Mouse (Mus musculus): ENCODE results near the gene Ptpn7. TPM values are rescaled to one million over a fixed set of nuclear protein-coding genes. Genes with fewer than 3 reads are reported as not detected.

Ptpn7 gene
- polyA plus RNA-seq, 1 experiment from 2014 or later: 2.1 TPM

GRCm38 (mm10) chr1:135156300-135156699 is 23.8 kb downstream of the Ptpn7 start:
- no peak overlapping the region for H3K27ac ChIP-seq (replicated peaks; ENCODE audit: low read depth, low read length)
- WGBS: 75% methylated on average over 6 of the region's 6 CpGs

GRCm38 (mm10) chr1:135158633-135159032 is 26.1 kb downstream of the Ptpn7 start:
- ATAC-seq (ENCODE audit: low read depth) (peak; percentile 10; the same call in 1 of the 2 replicates), DNase-seq (ENCODE audit: low spot score) (peak; percentile 40)
- Histone ChIP-seq H3K27ac (replicated peaks; ENCODE audit: low read depth, low read length) (no peak overlapping the region; the same call in 1 of the 2 replicates), H3K4me1 (ENCODE audit: control insufficient read depth, insufficient read depth, low read length) (peaks cover 16% of the 10 kb centered on the region), H3K4me2 (ENCODE audit: low read depth, low read length) (no peak overlapping the region), H3K4me3 (ENCODE audit: low read depth, low read length) (no peak overlapping the region), H3K9me3 (ENCODE audit: control insufficient read depth, low read length) (no peaks in the 10 kb centered on the region), H3K9ac (ENCODE audit: low read depth, low read length) (no peak overlapping the region), H3K36me3 (ENCODE audit: control insufficient read depth, insufficient read depth, low read length) (peaks cover 22% of the 10 kb centered on the region), H3K27me3 (replicated peaks; ENCODE audit: control insufficient read depth, insufficient read depth, low read length) (no peaks in the 10 kb centered on the region)
- WGBS: 30% methylated on average over 4 of the region's 5 CpGs

More at GRCm38 (mm10) chr1:135156300-135156699, 23.8 kb downstream of the Ptpn7 start:
- Histone ChIP-seq H3K4me3 (ENCODE audit: low read depth, low read length) (no peak overlapping the region), H3K27me3 (replicated peaks; ENCODE audit: control insufficient read depth, insufficient read depth, low read length) (no peaks in the 10 kb centered on the region), H3K4me2 (ENCODE audit: low read depth, low read length) (no peak overlapping the region), H3K36me3 (ENCODE audit: control insufficient read depth, insufficient read depth, low read length) (peaks cover 25% of the 10 kb centered on the region), H3K4me1 (ENCODE audit: control insufficient read depth, insufficient read depth, low read length) (peaks cover 17% of the 10 kb centered on the region), H3K9me3 (ENCODE audit: control insufficient read depth, low read length) (no peaks in the 10 kb centered on the region), H3K9ac (ENCODE audit: low read depth, low read length) (no peak overlapping the region)
- ATAC-seq (ENCODE audit: low read depth) (no peak), DNase-seq (ENCODE audit: low spot score) (no peak)

GRCm38 (mm10) chr1:135159074-135159473 is 26.6 kb downstream of the Ptpn7 start:
- 52% methylated on average over 7 of the region's 7 CpGs for WGBS
- Histone ChIP-seq H3K4me3 (ENCODE audit: low read depth, low read length) (no peak overlapping the region), H3K9me3 (ENCODE audit: control insufficient read depth, low read length) (no peaks in the 10 kb centered on the region), H3K4me1 (ENCODE audit: control insufficient read depth, insufficient read depth, low read length) (peaks cover 12% of the 10 kb centered on the region), H3K36me3 (ENCODE audit: control insufficient read depth, insufficient read depth, low read length) (peaks cover 22% of the 10 kb centered on the region), H3K27ac (replicated peaks; ENCODE audit: low read depth, low read length) (no peak overlapping the region; the same call in 1 of the 2 replicates), H3K27me3 (replicated peaks; ENCODE audit: control insufficient read depth, insufficient read depth, low read length) (no peaks in the 10 kb centered on the region), H3K4me2 (ENCODE audit: low read depth, low read length) (no peak overlapping the region), H3K9ac (ENCODE audit: low read depth, low read length) (no peak overlapping the region)
- DNase-seq (ENCODE audit: low spot score) (no peak), ATAC-seq (ENCODE audit: low read depth) (no peak; the same call in 1 of the 2 replicates)

- ATAC-seq (ENCODE audit: low read depth) (no peak), DNase-seq (ENCODE audit: low spot score) (no peak)
- peaks cover 22% of the 10 kb centered on the region for H3K36me3 ChIP-seq (ENCODE audit: control insufficient read depth, insufficient read depth, low read length)
- H3K27ac ChIP-seq (replicated peaks; ENCODE audit: low read depth, low read length): no peak overlapping the region
- H3K4me1 ChIP-seq (ENCODE audit: control insufficient read depth, insufficient read depth, low read length): peaks cover 10% of the 10 kb centered on the region; the same call in 1 of the 2 replicates
- 73% methylated on average over 11 of the region's 11 CpGs for WGBS
- no peak overlapping the region for H3K9ac ChIP-seq (ENCODE audit: low read depth, low read length)
- no peaks in the 10 kb centered on the region for H3K27me3 ChIP-seq (replicated peaks; ENCODE audit: control insufficient read depth, insufficient read depth, low read length)
- no peaks in the 10 kb centered on the region for H3K9me3 ChIP-seq (ENCODE audit: control insufficient read depth, low read length)
- H3K4me3 ChIP-seq (ENCODE audit: low read depth, low read length): no peak overlapping the region
- H3K4me2 ChIP-seq (ENCODE audit: low read depth, low read length): no peak overlapping the region
Observed at GRCm38 (mm10) chr1:135159556-135160123, 27.1 kb downstream of the Ptpn7 start.

- Histone ChIP-seq H3K4me3 (ENCODE audit: low read depth, low read length) (no peak overlapping the region), H3K9ac (ENCODE audit: low read depth, low read length) (no peak overlapping the region), H3K27me3 (replicated peaks; ENCODE audit: control insufficient read depth, insufficient read depth, low read length) (no peaks in the 10 kb centered on the region), H3K27ac (replicated peaks; ENCODE audit: low read depth, low read length) (no peak overlapping the region), H3K4me2 (ENCODE audit: low read depth, low read length) (no peak overlapping the region), H3K4me1 (ENCODE audit: control insufficient read depth, insufficient read depth, low read length) (0 out of 2 replicates have a peak, but pooled peaks cover 8% of the 10 kb centered on the region), H3K36me3 (ENCODE audit: control insufficient read depth, insufficient read depth, low read length) (peaks cover 16% of the 10 kb centered on the region), H3K9me3 (ENCODE audit: control insufficient read depth, low read length) (no peaks in the 10 kb centered on the region)
- ATAC-seq (ENCODE audit: low read depth): no peak
- no peak for DNase-seq (ENCODE audit: low spot score)
- 83% methylated on average over 11 of the region's 13 CpGs for WGBS
Observed at GRCm38 (mm10) chr1:135160411-135161050, 28.0 kb downstream of the Ptpn7 start.

- Histone ChIP-seq H3K4me1 (ENCODE audit: control insufficient read depth, insufficient read depth, low read length) (0 out of 2 replicates have a peak, but pooled peaks cover 8% of the 10 kb centered on the region), H3K9ac (ENCODE audit: low read depth, low read length) (no peak overlapping the region), H3K36me3 (ENCODE audit: control insufficient read depth, insufficient read depth, low read length) (no peaks in the 10 kb centered on the region), H3K4me2 (ENCODE audit: low read depth, low read length) (no peak overlapping the region), H3K9me3 (ENCODE audit: control insufficient read depth, low read length) (no peaks in the 10 kb centered on the region), H3K27ac (replicated peaks; ENCODE audit: low read depth, low read length) (no peak overlapping the region; the same call in 1 of the 2 replicates), H3K27me3 (replicated peaks; ENCODE audit: control insufficient read depth, insufficient read depth, low read length) (no peaks in the 10 kb centered on the region), H3K4me3 (ENCODE audit: low read depth, low read length) (no peak overlapping the region)
- ATAC-seq (ENCODE audit: low read depth) (no peak), DNase-seq (ENCODE audit: low spot score) (no peak)
- 30% methylated on average over 6 of the region's 6 CpGs for WGBS
Observed at GRCm38 (mm10) chr1:135162720-135163119, 30.2 kb downstream of the Ptpn7 start.

GRCm38 (mm10) chr1:135167435-135167834 is 34.9 kb downstream of the Ptpn7 start, which contains the start of gene Gpr37l1:
TSS of gene Gpr37l1 (minus strand) at chr1:135167681.
- Histone ChIP-seq H3K4me1 (ENCODE audit: control insufficient read depth, insufficient read depth, low read length) (no peaks in the 10 kb centered on the region), H3K4me2 (ENCODE audit: low read depth, low read length) (no peak within 1 kb of the TSS), H3K9me3 (ENCODE audit: control insufficient read depth, low read length) (no peaks in the 10 kb centered on the region), H3K9ac (ENCODE audit: low read depth, low read length) (no peak within 1 kb of the TSS), H3K36me3 (ENCODE audit: control insufficient read depth, insufficient read depth, low read length) (no peaks in the 10 kb centered on the region), H3K27ac (replicated peaks; ENCODE audit: low read depth, low read length) (no peak within 1 kb of the TSS), H3K4me3 (ENCODE audit: low read depth, low read length) (no peak within 1 kb of the TSS), H3K27me3 (replicated peaks; ENCODE audit: control insufficient read depth, insufficient read depth, low read length) (no peaks in the 10 kb centered on the region)
- DNase-seq (ENCODE audit: low spot score) (no peak), ATAC-seq (ENCODE audit: low read depth) (peak; percentile 24; the same call in 1 of the 2 replicates)
- WGBS: 63% methylated on average over 9 of the region's 11 CpGs

- H3K4me1 ChIP-seq (ENCODE audit: control insufficient read depth, insufficient read depth, low read length): no peaks in the 10 kb centered on the region
- H3K9me3 ChIP-seq (ENCODE audit: control insufficient read depth, low read length): no peaks in the 10 kb centered on the region
- WGBS: 90% methylated on average over 10 of the region's 10 CpGs
- no peak overlapping the region for H3K4me3 ChIP-seq (ENCODE audit: low read depth, low read length)
- no peak for ATAC-seq (ENCODE audit: low read depth)
- no peaks in the 10 kb centered on the region for H3K36me3 ChIP-seq (ENCODE audit: control insufficient read depth, insufficient read depth, low read length)
- DNase-seq (ENCODE audit: low spot score): no peak
- H3K4me2 ChIP-seq (ENCODE audit: low read depth, low read length): no peak overlapping the region
- H3K27me3 ChIP-seq (replicated peaks; ENCODE audit: control insufficient read depth, insufficient read depth, low read length): no peaks in the 10 kb centered on the region
- H3K27ac ChIP-seq (replicated peaks; ENCODE audit: low read depth, low read length): no peak overlapping the region
- H3K9ac ChIP-seq (ENCODE audit: low read depth, low read length): no peak overlapping the region
Observed at GRCm38 (mm10) chr1:135168453-135169200, 36.1 kb downstream of the Ptpn7 start.

All from embryonic facial prominence, embryonic 14.5 days (tissue).